Mouse (Mus musculus) neural tube, embryonic 11.5 days (tissue): ENCODE results near the gene Mllt10. TPM values are rescaled to one million over a fixed set of nuclear protein-coding genes. Genes with fewer than 3 reads are reported as not detected.

ENCODE experiments used
- ATAC-seq: fragments of 200-750 bp; cut with Nextera tagmentation; 2 replicates; pipeline ENCODE4 v1.8.0; 2017; ENCODE audit warnings: moderate number of reproducible peaks, mild to moderate bottlenecking, moderate TSS enrichment, moderate library complexity; ENCODE audit not compliant: insufficient read depth, low FRiP score, low TSS enrichment
- DNase-seq: peaks from one replicate; pipeline ENCODE4 v3.0.0-alpha.2; 2015; ENCODE audit warnings: low spot score
- H3K27ac ChIP-seq: fragments of 300-500 bp; sonication (generic); 2 replicates; pipeline ENCODE4 v1.5.1; 2014; ENCODE audit warnings: low read depth, mild to moderate bottlenecking, low read length
- H3K27me3 ChIP-seq: fragments of 300-500 bp; sonication (generic); 2 replicates; pipeline ENCODE4 v1.6.1; 2014; ENCODE audit warnings: mild to moderate bottlenecking, low read length, mixed read lengths; ENCODE audit not compliant: control insufficient read depth, insufficient read depth
- H3K36me3 ChIP-seq: fragments of 300-500 bp; sonication (generic); 2 replicates; pipeline ENCODE4 v1.6.1; 2014; ENCODE audit warnings: mild to moderate bottlenecking, low read length, moderate library complexity, mixed read lengths; ENCODE audit not compliant: control insufficient read depth, insufficient read depth
- H3K4me1 ChIP-seq: fragments of 300-500 bp; sonication (generic); 2 replicates; pipeline ENCODE4 v1.6.1; 2014; ENCODE audit warnings: low read length, mixed read lengths; ENCODE audit not compliant: control insufficient read depth, insufficient read depth
- H3K4me2 ChIP-seq: fragments of 300-500 bp; sonication (generic); 2 replicates; pipeline ENCODE4 v1.6.1; 2014; ENCODE audit warnings: low read depth, mild to moderate bottlenecking, moderate library complexity
- H3K4me3 ChIP-seq: fragments of 300-500 bp; sonication (generic); 2 replicates; pipeline ENCODE4 v1.5.1; 2014; ENCODE audit warnings: low read depth, low read length
- H3K9ac ChIP-seq: fragments of 300-500 bp; sonication (generic); 2 replicates; pipeline ENCODE4 v1.6.1; 2014; ENCODE audit warnings: mild to moderate bottlenecking, low read length
- H3K9me3 ChIP-seq: fragments of 300-500 bp; sonication (generic); 2 replicates; pipeline ENCODE4 v1.6.1; 2016; ENCODE audit warnings: low read length; ENCODE audit not compliant: control insufficient read depth
- WGBS: fragments of 180-500 bp; shearing (Covaris S2); extraction: QIAGEN DNeasy Blood & Tissue Kit; methylation state at CpG from one replicate; pipeline ENCODE4 v1.1.7; 2014; 5-methylcytosine and 5-hydroxymethylcytosine counted together
- polyA plus RNA-seq: library from polyadenylated mRNA; unstranded; fragments of >200 nt; fragmentation: Nextera tagmentation; extraction: Ambion mirVana; gene quantifications from 2 replicates; pipeline ENCODE4 v1.2.1, GENCODE M21; 2014

The Mllt10 gene
- polyA plus RNA-seq, 1 experiment from 2014 or later, result 39.4 TPM

- Histone ChIP-seq H3K4me1 (no peaks in the 10 kb centered on the region), H3K36me3 (peaks cover 4% of the 10 kb centered on the region), H3K27ac (no peak overlapping the region), H3K27me3 (no peaks in the 10 kb centered on the region), H3K9me3 (no peaks in the 10 kb centered on the region), H3K4me2 (no peak overlapping the region), H3K4me3 (no peak overlapping the region), H3K9ac (no peak overlapping the region)
- DNase-seq, result no peak
- ATAC-seq, result no peak
- WGBS, result 81% methylated on average over 13 of the region's 13 CpGs
Observed at GRCm38 (mm10) chr2:18219569-18219968, 164.5 kb downstream of the Mllt10 start.

GRCm38 (mm10) chr2:18228486-18229062 lies 173.5 kb downstream of the Mllt10 start:
- DNase-seq, result no peak
- H3K4me1 ChIP-seq, result peaks cover 6% of the 10 kb centered on the region; the same call in 1 of the 2 replicates
- no peak overlapping the region for H3K27ac ChIP-seq
- H3K9ac ChIP-seq, result no peak overlapping the region
- H3K4me2 ChIP-seq, result no peak overlapping the region
- no peak overlapping the region for H3K4me3 ChIP-seq
- no peak for ATAC-seq
- H3K9me3 ChIP-seq, result no peaks in the 10 kb centered on the region
- H3K27me3 ChIP-seq, result no peaks in the 10 kb centered on the region
- H3K36me3 ChIP-seq, result no peaks in the 10 kb centered on the region
- 56% methylated on average over 8 of the region's 8 CpGs for WGBS

GRCm38 (mm10) chr2:18229279-18229678 lies 174.2 kb downstream of the Mllt10 start:
- no peak for DNase-seq
- no peak overlapping the region for H3K27ac ChIP-seq
- H3K4me2 ChIP-seq, result no peak overlapping the region
- no peaks in the 10 kb centered on the region for H3K27me3 ChIP-seq
- H3K36me3 ChIP-seq, result no peaks in the 10 kb centered on the region
- H3K4me3 ChIP-seq, result no peak overlapping the region
- ATAC-seq, result no peak
- H3K9ac ChIP-seq, result no peak overlapping the region
- H3K9me3 ChIP-seq, result no peaks in the 10 kb centered on the region
- WGBS, result 31% methylated on average over 2 of the region's 2 CpGs
- H3K4me1 ChIP-seq, result peaks cover 6% of the 10 kb centered on the region; the same call in 1 of the 2 replicates

- WGBS, result 53% methylated on average over 4 of the region's 4 CpGs
- H3K4me1 ChIP-seq, result peaks cover 6% of the 10 kb centered on the region; the same call in 1 of the 2 replicates
- H3K9me3 ChIP-seq, result no peaks in the 10 kb centered on the region
- H3K4me2 ChIP-seq, result no peak overlapping the region
- no peaks in the 10 kb centered on the region for H3K27me3 ChIP-seq
- DNase-seq (no peak), ATAC-seq (no peak)
- no peak overlapping the region for H3K27ac ChIP-seq
- H3K9ac ChIP-seq, result no peak overlapping the region
- H3K4me3 ChIP-seq, result no peak overlapping the region
- H3K36me3 ChIP-seq, result no peaks in the 10 kb centered on the region
Observed at GRCm38 (mm10) chr2:18231143-18231542, 176.1 kb downstream of the Mllt10 start.

GRCm38 (mm10) chr2:18232883-18233567 lies 178.0 kb downstream of the Mllt10 start:
- H3K9me3 ChIP-seq, result no peaks in the 10 kb centered on the region
- H3K9ac ChIP-seq, result no peak overlapping the region
- peaks cover 6% of the 10 kb centered on the region; the same call in 1 of the 2 replicates for H3K4me1 ChIP-seq
- 5% methylated on average over 5 of the region's 5 CpGs for WGBS
- H3K4me3 ChIP-seq, result no peak overlapping the region
- H3K27ac ChIP-seq, result no peak overlapping the region
- no peaks in the 10 kb centered on the region for H3K36me3 ChIP-seq
- ATAC-seq (peak; percentile 57; the same call in 1 of the 2 replicates), DNase-seq (peak; percentile 36)
- H3K27me3 ChIP-seq, result no peaks in the 10 kb centered on the region
- H3K4me2 ChIP-seq, result no peak overlapping the region

GRCm38 (mm10) chr2:18235524-18235923 lies 180.5 kb downstream of the Mllt10 start:
- no peaks in the 10 kb centered on the region for H3K36me3 ChIP-seq
- DNase-seq (no peak), ATAC-seq (no peak)
- no peak overlapping the region for H3K4me3 ChIP-seq
- no peak overlapping the region for H3K27ac ChIP-seq
- no peak overlapping the region for H3K9ac ChIP-seq
- no peak overlapping the region for H3K4me2 ChIP-seq
- H3K9me3 ChIP-seq, result no peaks in the 10 kb centered on the region
- H3K27me3 ChIP-seq, result no peaks in the 10 kb centered on the region
- H3K4me1 ChIP-seq, result peaks cover 6% of the 10 kb centered on the region; the same call in 1 of the 2 replicates
- 94% methylated on average over 5 of the region's 5 CpGs for WGBS

- Histone ChIP-seq H3K27me3 (no peaks in the 10 kb centered on the region), H3K36me3 (no peaks in the 10 kb centered on the region), H3K27ac (no peak overlapping the region), H3K9me3 (no peaks in the 10 kb centered on the region), H3K4me1 (no peaks in the 10 kb centered on the region), H3K9ac (no peak overlapping the region), H3K4me3 (no peak overlapping the region), H3K4me2 (no peak overlapping the region)
- DNase-seq (no peak), ATAC-seq (no peak)
- 88% methylated on average over 3 of the region's 3 CpGs for WGBS
Observed at GRCm38 (mm10) chr2:18249224-18249623, 194.2 kb downstream of the Mllt10 start.
